Mouse (Mus musculus): ENCODE measurements around the gene Ric8b. TPM values are rescaled to one million over a fixed set of nuclear protein-coding genes. Genes with fewer than 3 reads are reported as not detected.

Gene Ric8b
- total and polyA plus RNA-seq, 2 experiments from 2014 or later: 33.8 to 49.6 TPM

GRCm38 (mm10) chr10:84909021-84909801 is 8.2 kb upstream of the Ric8b start:
- Histone ChIP-seq H3K4me1 (ENCODE audit: insufficient read depth, low read length) (peaks cover 17% of the 10 kb centered on the region), H3K27ac (peak overlapping the region; percentile 20; the same call in 1 of the 2 replicates), H3K9me3 (ENCODE audit: low read length) (no peaks in the 10 kb centered on the region), H3K9ac (replicated peaks; ENCODE audit: low read length) (no peak overlapping the region), H3K27me3 (ENCODE audit: insufficient read depth, low read length) (no peaks in the 10 kb centered on the region), H3K4me2 (ENCODE audit: low read depth, low read length) (peak overlapping the region; percentile 38; the same call in 1 of the 2 replicates), H3K4me3 (ENCODE audit: low read length) (no peak overlapping the region), H3K36me3 (ENCODE audit: insufficient read depth, low read length) (no peaks in the 10 kb centered on the region)
- peak; percentile 55 for ATAC-seq
- peak; percentile 76 for DNase-seq (ENCODE audit: low spot score)
- no peak for TF ChIP-seq CTCF (IDR thresholded peaks at IDR 0.05; ENCODE audit: low read depth)
- WGBS: 37% methylated on average over 17 of the region's 17 CpGs

- H3K27ac ChIP-seq: peak overlapping the region; percentile 20; the same call in 1 of the 2 replicates
- peaks cover 14% of the 10 kb centered on the region for H3K4me1 ChIP-seq (ENCODE audit: insufficient read depth, low read length)
- H3K4me2 ChIP-seq (ENCODE audit: low read depth, low read length): no peak overlapping the region
- WGBS: 13% methylated on average over 7 of the region's 7 CpGs
- H3K9me3 ChIP-seq (ENCODE audit: low read length): no peaks in the 10 kb centered on the region
- no peaks in the 10 kb centered on the region for H3K36me3 ChIP-seq (ENCODE audit: insufficient read depth, low read length)
- no peak overlapping the region for H3K4me3 ChIP-seq (ENCODE audit: low read length)
- no peak overlapping the region for H3K9ac ChIP-seq (replicated peaks; ENCODE audit: low read length)
- TF ChIP-seq CTCF (IDR thresholded peaks at IDR 0.05; ENCODE audit: low read depth): no peak
- ATAC-seq (no peak), DNase-seq (ENCODE audit: low spot score) (no peak)
- H3K27me3 ChIP-seq (ENCODE audit: insufficient read depth, low read length): no peaks in the 10 kb centered on the region
Measured at GRCm38 (mm10) chr10:84910194-84910593, 7.2 kb upstream of the Ric8b start.

- no peak for ATAC-seq
- Histone ChIP-seq H3K4me2 (ENCODE audit: low read depth, low read length) (no peak overlapping the region), H3K27ac (no peak overlapping the region), H3K4me3 (ENCODE audit: low read length) (no peak overlapping the region), H3K27me3 (ENCODE audit: insufficient read depth, low read length) (no peaks in the 10 kb centered on the region), H3K9ac (replicated peaks; ENCODE audit: low read length) (no peak overlapping the region), H3K4me1 (ENCODE audit: insufficient read depth, low read length) (peaks cover 14% of the 10 kb centered on the region), H3K36me3 (ENCODE audit: insufficient read depth, low read length) (no peaks in the 10 kb centered on the region), H3K9me3 (ENCODE audit: low read length) (no peaks in the 10 kb centered on the region)
- 19% methylated on average over 1 of the region's 1 CpGs for WGBS
- no peak for TF ChIP-seq CTCF (IDR thresholded peaks at IDR 0.05; ENCODE audit: low read depth)
- DNase-seq (ENCODE audit: low spot score): no peak
Measured at GRCm38 (mm10) chr10:84910758-84911384, 6.5 kb upstream of the Ric8b start.

- H3K4me1 ChIP-seq (ENCODE audit: insufficient read depth, low read length): peaks cover 14% of the 10 kb centered on the region
- WGBS: 53% methylated on average over 1 of the region's 1 CpGs
- H3K9ac ChIP-seq (replicated peaks; ENCODE audit: low read length): no peak overlapping the region
- H3K4me2 ChIP-seq (ENCODE audit: low read depth, low read length): no peak overlapping the region
- no peaks in the 10 kb centered on the region for H3K27me3 ChIP-seq (ENCODE audit: insufficient read depth, low read length)
- DNase-seq (ENCODE audit: low spot score) (no peak), ATAC-seq (no peak)
- H3K9me3 ChIP-seq (ENCODE audit: low read length): no peaks in the 10 kb centered on the region
- no peak overlapping the region for H3K4me3 ChIP-seq (ENCODE audit: low read length)
- TF ChIP-seq CTCF (IDR thresholded peaks at IDR 0.05; ENCODE audit: low read depth): no peak
- H3K27ac ChIP-seq: no peak overlapping the region
- H3K36me3 ChIP-seq (ENCODE audit: insufficient read depth, low read length): no peaks in the 10 kb centered on the region
Measured at GRCm38 (mm10) chr10:84913148-84913547, 4.3 kb upstream of the Ric8b start.

GRCm38 (mm10) chr10:84915476-84915875 is 1.9 kb upstream of the Ric8b start:
- Histone ChIP-seq H3K9me3 (ENCODE audit: low read length) (no peaks in the 10 kb centered on the region), H3K4me3 (ENCODE audit: low read length) (no peak overlapping the region), H3K27ac (no peak overlapping the region), H3K4me1 (ENCODE audit: insufficient read depth, low read length) (peaks cover 17% of the 10 kb centered on the region; the same call in 1 of the 2 replicates), H3K9ac (replicated peaks; ENCODE audit: low read length) (no peak overlapping the region), H3K36me3 (ENCODE audit: insufficient read depth, low read length) (no peaks in the 10 kb centered on the region), H3K27me3 (ENCODE audit: insufficient read depth, low read length) (no peaks in the 10 kb centered on the region), H3K4me2 (ENCODE audit: low read depth, low read length) (no peak overlapping the region)
- 87% methylated on average over 6 of the region's 6 CpGs for WGBS
- TF ChIP-seq CTCF (IDR thresholded peaks at IDR 0.05; ENCODE audit: low read depth): no peak
- DNase-seq (ENCODE audit: low spot score) (no peak), ATAC-seq (no peak)

GRCm38 (mm10) chr10:84917731-84918095 is 297 bp downstream of the Ric8b start:
- ATAC-seq (no peak; the same call in none of the 2 replicates), DNase-seq (ENCODE audit: low spot score) (peak; percentile 77)
- Histone ChIP-seq H3K9ac (replicated peaks; ENCODE audit: low read length) (peak overlapping the region; percentile 89), H3K4me1 (ENCODE audit: insufficient read depth, low read length) (peaks cover 18% of the 10 kb centered on the region; the same call in 1 of the 2 replicates), H3K27ac (peak overlapping the region; percentile 97), H3K9me3 (ENCODE audit: low read length) (no peaks in the 10 kb centered on the region), H3K4me3 (ENCODE audit: low read length) (peak overlapping the region; percentile 91), H3K36me3 (ENCODE audit: insufficient read depth, low read length) (no peaks in the 10 kb centered on the region), H3K4me2 (ENCODE audit: low read depth, low read length) (peak overlapping the region; percentile 76), H3K27me3 (ENCODE audit: insufficient read depth, low read length) (no peaks in the 10 kb centered on the region)
- TF ChIP-seq CTCF (IDR thresholded peaks at IDR 0.05; ENCODE audit: low read depth): no peak
- under 1% methylated on average over 17 of the region's 27 CpGs for WGBS
